Mouse (Mus musculus): ENCODE results near the gene Gmppa. TPM values are rescaled to one million over a fixed set of nuclear protein-coding genes. Genes with fewer than 3 reads are reported as not detected.

Gmppa gene
- polyA plus RNA-seq, 1 experiment from 2014 or later, result 35.2 TPM

DNA sequence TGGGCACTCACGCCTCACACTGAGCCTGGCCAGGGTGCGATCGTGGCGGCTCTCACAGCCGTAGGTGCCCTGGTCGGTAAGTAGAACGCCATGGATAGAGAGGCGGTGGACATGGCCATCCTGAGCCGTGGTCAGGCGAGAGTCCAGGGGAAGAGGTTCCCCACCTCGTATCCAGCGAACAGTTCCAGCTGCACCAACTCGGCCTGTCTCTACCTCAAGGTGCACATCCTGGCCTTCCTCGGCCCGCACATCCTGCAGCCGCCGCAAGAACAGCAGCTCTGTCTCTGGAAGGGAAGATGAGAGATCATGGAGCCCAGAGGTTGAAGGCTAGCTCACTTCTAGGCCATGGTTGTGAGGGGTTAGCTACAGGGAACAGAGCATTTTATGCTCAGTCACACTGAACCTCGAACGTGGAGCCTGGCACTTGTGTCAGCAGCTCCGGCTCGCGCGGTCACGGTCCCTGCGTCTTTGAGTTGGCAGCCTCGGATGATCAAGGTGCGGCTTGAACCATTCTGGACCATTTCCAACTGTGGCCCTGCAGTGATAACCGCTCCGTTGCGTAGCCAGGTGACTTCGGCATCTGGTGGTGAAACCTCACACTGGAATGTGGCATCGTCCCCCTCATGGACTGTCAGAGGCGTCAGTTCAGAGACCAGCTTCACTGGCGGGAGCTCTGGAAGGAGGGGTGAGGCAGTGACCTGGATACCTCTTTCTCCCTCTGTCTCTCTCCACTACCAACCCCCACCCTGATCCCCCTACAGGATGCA is 55.2 kb downstream of the Gmppa start:
- WGBS (ENCODE audit: insufficient replicate concordance), result 78% methylated on average over 34 of the region's 34 CpGs
- ATAC-seq (ENCODE audit: insufficient read depth), result no peak
- peaks cover 53% of the 10 kb centered on the region for H3K27me3 ChIP-seq

DNA sequence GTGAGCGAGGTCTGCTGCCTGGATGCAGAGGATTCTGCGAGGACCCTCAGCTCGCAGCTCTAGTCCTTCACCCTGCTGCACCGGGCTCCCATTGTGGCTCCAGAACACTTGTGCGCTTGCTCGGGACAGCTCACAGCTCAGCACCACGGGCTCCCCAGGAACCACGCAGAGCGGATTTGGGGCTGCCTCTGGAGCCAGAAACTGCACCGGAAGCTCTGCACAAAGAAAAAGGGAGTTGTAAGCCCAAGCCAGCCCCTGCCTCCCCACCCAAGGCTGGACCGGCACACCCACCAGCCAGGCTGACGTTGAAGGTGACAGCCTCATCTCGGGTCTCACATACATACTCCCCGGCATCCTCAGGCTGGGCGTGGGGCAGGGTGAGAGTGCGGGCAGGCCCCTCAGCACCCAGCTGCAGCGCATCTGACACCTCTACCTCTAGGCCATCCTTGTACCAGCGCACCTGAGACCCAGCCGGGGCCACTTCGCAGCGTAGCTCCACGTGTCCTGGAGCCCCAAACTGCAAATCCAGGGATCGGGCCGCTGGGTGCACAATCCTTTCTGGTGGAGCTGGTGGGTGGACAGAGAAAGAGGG is 56.9 kb downstream of the Gmppa start:
- H3K4me3 ChIP-seq (replicated peaks), result no peak overlapping the region
- H3K4me2 ChIP-seq, result no peak overlapping the region
- ATAC-seq (ENCODE audit: insufficient read depth), result no peak
- no peak overlapping the region for H3K27ac ChIP-seq (replicated peaks)
- no peak overlapping the region for H3K9ac ChIP-seq
- H3K27me3 ChIP-seq, result peaks cover 36% of the 10 kb centered on the region
- peaks cover 4% of the 10 kb centered on the region; the same call in 1 of the 2 replicates for H3K4me1 ChIP-seq (replicated peaks)
- 57% methylated on average over 24 of the region's 24 CpGs for WGBS (ENCODE audit: insufficient replicate concordance)
- H3K9me3 ChIP-seq (replicated peaks), result no peaks in the 10 kb centered on the region
- 0 out of 2 replicates have a peak, but pooled peaks cover 7% of the 10 kb centered on the region for H3K36me3 ChIP-seq (replicated peaks)

More for the DNA sequence above, 55.2 kb downstream of the Gmppa start:
- peaks cover 11% of the 10 kb centered on the region; the same call in 1 of the 2 replicates for H3K4me1 ChIP-seq (replicated peaks)
- 0 out of 2 replicates have a peak, but pooled peaks cover 3% of the 10 kb centered on the region for H3K36me3 ChIP-seq (replicated peaks)
- H3K4me3 ChIP-seq (replicated peaks), result no peak overlapping the region
- H3K9ac ChIP-seq, result no peak overlapping the region
- no peak overlapping the region for H3K27ac ChIP-seq (replicated peaks)
- H3K4me2 ChIP-seq, result no peak overlapping the region
- H3K9me3 ChIP-seq (replicated peaks), result no peaks in the 10 kb centered on the region

Other genes with a start within 250 kb of the Gmppa start
- 9.7 and 10.0 TPM in 2 replicates for gene Ankzf1, start 243.8 kb upstream of the Gmppa start, polyA plus RNA-seq (2015; fragmentation: Nextera tagmentation; extraction: Ambion mirVana)
- 24.1 and 28.1 TPM in 2 replicates for gene Atg9a, start 243.7 kb upstream of the Gmppa start, polyA plus RNA-seq (2015; fragmentation: Nextera tagmentation; extraction: Ambion mirVana)
- 3.2 and 4.5 TPM in 2 replicates for gene Glb1l, start 225.1 kb upstream of the Gmppa start, polyA plus RNA-seq (2015; fragmentation: Nextera tagmentation; extraction: Ambion mirVana)
- 80.2 and 84.8 TPM in 2 replicates for gene Stk16, start 225.1 kb upstream of the Gmppa start, polyA plus RNA-seq (2015; fragmentation: Nextera tagmentation; extraction: Ambion mirVana)
- 372 and 392 TPM in 2 replicates for gene Tuba4a, start 216.1 kb upstream of the Gmppa start, polyA plus RNA-seq (2015; fragmentation: Nextera tagmentation; extraction: Ambion mirVana)
- not detected in 2 replicates for gene A630095N17Rik, start 203.8 kb upstream of the Gmppa start, polyA plus RNA-seq (2015; fragmentation: Nextera tagmentation; extraction: Ambion mirVana)
- gene Dnajb2, start 199.5 kb upstream of the Gmppa start, polyA plus RNA-seq (2015; fragmentation: Nextera tagmentation; extraction: Ambion mirVana), result 28.9 and 32.4 TPM in 2 replicates
- 0.05 and 0.13 TPM in 2 replicates for gene Ptprn, start 171.4 kb upstream of the Gmppa start, polyA plus RNA-seq (2015; fragmentation: Nextera tagmentation; extraction: Ambion mirVana)
- gene Resp18, start 157.5 kb upstream of the Gmppa start, polyA plus RNA-seq (2015; fragmentation: Nextera tagmentation; extraction: Ambion mirVana), result not detected in 2 replicates
- 52.1 and 57.4 TPM in 2 replicates for gene Dnpep, start 117.9 kb upstream of the Gmppa start, polyA plus RNA-seq (2015; fragmentation: Nextera tagmentation; extraction: Ambion mirVana)
- 10.3 and 12.8 TPM in 2 replicates for gene Des, start 75.6 kb upstream of the Gmppa start, polyA plus RNA-seq (2015; fragmentation: Nextera tagmentation; extraction: Ambion mirVana)
- 8.7 and 9.4 TPM in 2 replicates for gene Speg, start 60.6 kb upstream of the Gmppa start, polyA plus RNA-seq (2015; fragmentation: Nextera tagmentation; extraction: Ambion mirVana)
- gene Asic4, start 14.5 kb downstream of the Gmppa start, polyA plus RNA-seq (2015; fragmentation: Nextera tagmentation; extraction: Ambion mirVana), result 0.05 TPM in 1 of 2 replicates, not detected in the other
- 4.0 and 4.3 TPM in 2 replicates for gene Chpf, start 43.4 kb downstream of the Gmppa start, polyA plus RNA-seq (2015; fragmentation: Nextera tagmentation; extraction: Ambion mirVana)
- gene Tmem198, start 43.6 kb downstream of the Gmppa start, polyA plus RNA-seq (2015; fragmentation: Nextera tagmentation; extraction: Ambion mirVana), result 0.06 and 0.15 TPM in 2 replicates
- gene Obsl1, start 70.5 kb downstream of the Gmppa start, polyA plus RNA-seq (2015; fragmentation: Nextera tagmentation; extraction: Ambion mirVana), result 7.3 and 9.4 TPM in 2 replicates
- 0.66 and 0.67 TPM in 2 replicates for gene Inha, start 71.1 kb downstream of the Gmppa start, polyA plus RNA-seq (2015; fragmentation: Nextera tagmentation; extraction: Ambion mirVana)
- gene Stk11ip, start 85.6 kb downstream of the Gmppa start, polyA plus RNA-seq (2015; fragmentation: Nextera tagmentation; extraction: Ambion mirVana), result 5.1 and 6.6 TPM in 2 replicates
- gene Slc4a3, start 110.3 kb downstream of the Gmppa start, polyA plus RNA-seq (2015; fragmentation: Nextera tagmentation; extraction: Ambion mirVana), result 0.60 and 0.64 TPM in 2 replicates

Measured in liver, embryonic 15.5 days (tissue).